Mouse (Mus musculus): ENCODE data around the gene Gpr183. TPM values are rescaled to one million over a fixed set of nuclear protein-coding genes. Genes with fewer than 3 reads are reported as not detected.

Gpr183 gene
- polyA plus RNA-seq, 1 experiment from 2014 or later = 3.0 TPM

- Histone ChIP-seq H3K4me3 (ENCODE audit: low read depth, low read length) (no peak overlapping the region), H3K27ac (replicated peaks; ENCODE audit: low read depth, low read length) (no peak overlapping the region), H3K4me1 (ENCODE audit: control insufficient read depth, insufficient read depth, low read length) (no peaks in the 10 kb centered on the region), H3K9me3 (ENCODE audit: control insufficient read depth, low read length) (no peaks in the 10 kb centered on the region), H3K27me3 (ENCODE audit: control insufficient read depth, insufficient read depth, low read length) (no peaks in the 10 kb centered on the region), H3K9ac (ENCODE audit: low read length) (no peak overlapping the region), H3K36me3 (ENCODE audit: control insufficient read depth, insufficient read depth, low read length) (no peaks in the 10 kb centered on the region), H3K4me2 (ENCODE audit: low read depth, severe bottlenecking) (no peak overlapping the region)
- ATAC-seq (ENCODE audit: insufficient number of reproducible peaks, low FRiP score, low TSS enrichment, low read depth) (no peak), DNase-seq (ENCODE audit: low spot score) (no peak)
- WGBS = 89% methylated on average over 3 of the region's 3 CpGs
These were observed 20.5 kb upstream of the Gpr183 start for GRCm38 (mm10) chr14:121985477-121985876.

DNA sequence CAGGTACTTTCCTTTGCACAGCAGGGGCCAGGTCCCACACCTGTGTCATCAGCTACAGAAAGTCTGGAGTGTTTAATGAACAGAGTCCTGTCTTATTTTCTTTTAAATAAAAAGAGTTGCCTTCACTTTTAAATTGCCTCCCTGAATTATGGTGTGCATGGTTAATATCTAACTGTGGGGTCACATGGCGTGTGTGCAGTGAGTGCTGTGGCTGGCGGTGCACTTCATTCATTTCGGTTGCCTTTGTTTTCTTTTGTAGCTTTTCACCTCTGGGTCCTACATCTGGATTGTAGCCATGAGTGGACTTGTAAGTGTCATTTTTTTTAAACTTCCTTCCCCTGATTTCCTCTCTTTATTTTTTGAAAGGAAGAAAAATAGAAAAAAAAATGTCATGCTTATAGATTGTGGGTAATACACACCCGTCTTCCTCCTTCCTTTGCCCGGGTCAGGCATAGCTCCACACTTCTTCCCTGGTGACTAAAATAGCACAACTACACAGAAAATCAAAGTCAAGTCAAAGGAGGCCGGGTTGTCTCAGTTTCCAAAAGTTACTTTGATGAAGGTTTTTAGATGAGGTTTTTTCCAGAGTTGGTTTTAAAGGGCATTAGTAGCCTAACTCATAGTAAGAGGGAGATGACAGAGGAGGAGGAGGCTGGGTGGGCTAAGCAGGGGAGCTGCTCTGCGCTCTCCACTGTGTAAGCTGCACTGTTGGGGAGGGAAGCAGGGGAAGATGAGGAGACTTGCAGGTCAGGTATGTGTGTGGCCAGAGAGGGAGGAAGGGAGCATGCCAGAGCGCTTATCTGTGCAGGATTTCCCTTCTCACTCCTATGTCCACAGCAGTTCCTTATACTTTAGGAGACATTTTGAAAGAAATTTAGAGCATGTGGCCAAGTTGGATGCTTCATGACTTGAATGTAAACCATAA lies 18.3 kb upstream of the Gpr183 start:
- Histone ChIP-seq H3K4me1 (ENCODE audit: control insufficient read depth, insufficient read depth, low read length) (no peaks in the 10 kb centered on the region), H3K27ac (replicated peaks; ENCODE audit: low read depth, low read length) (no peak overlapping the region), H3K9ac (ENCODE audit: low read length) (no peak overlapping the region), H3K27me3 (ENCODE audit: control insufficient read depth, insufficient read depth, low read length) (no peaks in the 10 kb centered on the region), H3K36me3 (ENCODE audit: control insufficient read depth, insufficient read depth, low read length) (no peaks in the 10 kb centered on the region), H3K4me2 (ENCODE audit: low read depth, severe bottlenecking) (no peak overlapping the region), H3K9me3 (ENCODE audit: control insufficient read depth, low read length) (no peaks in the 10 kb centered on the region), H3K4me3 (ENCODE audit: low read depth, low read length) (no peak overlapping the region)
- DNase-seq (ENCODE audit: low spot score) (no peak), ATAC-seq (ENCODE audit: insufficient number of reproducible peaks, low FRiP score, low TSS enrichment, low read depth) (no peak)
- 78% methylated on average over 8 of the region's 8 CpGs for WGBS

DNA sequence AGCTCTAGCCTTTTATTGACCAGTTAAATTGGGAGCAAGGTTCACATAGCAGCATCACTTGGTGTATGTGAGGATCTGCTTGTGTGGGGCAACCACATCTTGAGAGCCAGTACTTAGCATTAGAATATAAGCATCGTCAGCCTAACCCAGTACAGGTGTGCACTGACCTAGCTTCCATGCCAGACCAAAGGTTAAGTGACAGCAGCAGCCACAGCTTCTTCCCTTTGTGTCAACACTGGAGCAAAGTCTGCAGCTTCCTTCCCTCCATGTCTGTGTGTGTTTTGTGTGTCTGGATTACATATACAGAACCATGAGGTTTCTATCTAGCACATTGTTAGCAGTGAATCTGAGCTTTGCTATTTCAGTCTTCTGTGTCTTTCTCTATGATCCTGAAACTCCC lies 16.5 kb upstream of the Gpr183 start:
- Histone ChIP-seq H3K36me3 (ENCODE audit: control insufficient read depth, insufficient read depth, low read length) (no peaks in the 10 kb centered on the region), H3K9me3 (ENCODE audit: control insufficient read depth, low read length) (no peaks in the 10 kb centered on the region), H3K27ac (replicated peaks; ENCODE audit: low read depth, low read length) (no peak overlapping the region), H3K9ac (ENCODE audit: low read length) (no peak overlapping the region), H3K27me3 (ENCODE audit: control insufficient read depth, insufficient read depth, low read length) (no peaks in the 10 kb centered on the region), H3K4me2 (ENCODE audit: low read depth, severe bottlenecking) (no peak overlapping the region), H3K4me3 (ENCODE audit: low read depth, low read length) (no peak overlapping the region), H3K4me1 (ENCODE audit: control insufficient read depth, insufficient read depth, low read length) (no peaks in the 10 kb centered on the region)
- WGBS = 89% methylated on average over 1 of the region's 1 CpGs
- DNase-seq (ENCODE audit: low spot score) (no peak), ATAC-seq (ENCODE audit: insufficient number of reproducible peaks, low FRiP score, low TSS enrichment, low read depth) (no peak)

DNA sequence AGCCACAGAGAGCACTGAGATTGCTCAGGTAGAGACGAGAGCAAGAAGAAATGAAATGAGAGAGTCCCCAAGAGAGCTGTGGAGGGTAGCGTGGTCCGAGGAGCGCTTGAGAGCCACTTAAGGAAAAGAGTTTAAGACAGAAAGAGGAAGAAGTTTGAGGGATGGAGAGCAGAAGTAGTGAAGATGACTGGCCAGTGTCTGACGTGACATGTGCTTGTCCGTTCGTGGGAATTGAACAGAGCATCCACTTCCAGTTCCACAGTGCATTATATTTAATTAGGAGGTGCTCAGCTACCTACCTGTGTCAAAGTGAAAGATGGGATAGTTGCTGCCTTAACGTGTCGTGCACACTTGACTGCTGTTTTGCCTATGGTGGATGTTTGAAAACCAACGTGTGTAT lies 8.1 kb upstream of the Gpr183 start:
- H3K9me3 ChIP-seq (ENCODE audit: control insufficient read depth, low read length) = no peaks in the 10 kb centered on the region
- DNase-seq (ENCODE audit: low spot score) (no peak), ATAC-seq (ENCODE audit: insufficient number of reproducible peaks, low FRiP score, low TSS enrichment, low read depth) (no peak)
- no peak overlapping the region for H3K27ac ChIP-seq (replicated peaks; ENCODE audit: low read depth, low read length)
- H3K4me3 ChIP-seq (ENCODE audit: low read depth, low read length) = no peak overlapping the region
- no peak overlapping the region for H3K9ac ChIP-seq (ENCODE audit: low read length)
- 94% methylated on average over 10 of the region's 10 CpGs for WGBS
- no peak overlapping the region for H3K4me2 ChIP-seq (ENCODE audit: low read depth, severe bottlenecking)
- no peaks in the 10 kb centered on the region for H3K4me1 ChIP-seq (ENCODE audit: control insufficient read depth, insufficient read depth, low read length)
- H3K36me3 ChIP-seq (ENCODE audit: control insufficient read depth, insufficient read depth, low read length) = no peaks in the 10 kb centered on the region
- H3K27me3 ChIP-seq (ENCODE audit: control insufficient read depth, insufficient read depth, low read length) = no peaks in the 10 kb centered on the region

- H3K4me2 ChIP-seq (ENCODE audit: low read depth, severe bottlenecking) = no peak overlapping the region
- H3K9me3 ChIP-seq (ENCODE audit: control insufficient read depth, low read length) = no peaks in the 10 kb centered on the region
- H3K4me1 ChIP-seq (ENCODE audit: control insufficient read depth, insufficient read depth, low read length) = no peaks in the 10 kb centered on the region
- H3K27ac ChIP-seq (replicated peaks; ENCODE audit: low read depth, low read length) = no peak overlapping the region
- H3K4me3 ChIP-seq (ENCODE audit: low read depth, low read length) = no peak overlapping the region
- ATAC-seq (ENCODE audit: insufficient number of reproducible peaks, low FRiP score, low TSS enrichment, low read depth) (no peak), DNase-seq (ENCODE audit: low spot score) (no peak)
- H3K27me3 ChIP-seq (ENCODE audit: control insufficient read depth, insufficient read depth, low read length) = no peaks in the 10 kb centered on the region
- 87% methylated on average over 1 of the region's 1 CpGs for WGBS
- H3K36me3 ChIP-seq (ENCODE audit: control insufficient read depth, insufficient read depth, low read length) = no peaks in the 10 kb centered on the region
- H3K9ac ChIP-seq (ENCODE audit: low read length) = no peak overlapping the region
These were observed 5.4 kb upstream of the Gpr183 start for GRCm38 (mm10) chr14:121970402-121970801.

GRCm38 (mm10) chr14:121967095-121967494 lies 2.1 kb upstream of the Gpr183 start:
- Histone ChIP-seq H3K4me1 (ENCODE audit: control insufficient read depth, insufficient read depth, low read length) (peaks cover 5% of the 10 kb centered on the region; the same call in 1 of the 2 replicates), H3K27me3 (ENCODE audit: control insufficient read depth, insufficient read depth, low read length) (no peaks in the 10 kb centered on the region), H3K4me3 (ENCODE audit: low read depth, low read length) (no peak overlapping the region), H3K9ac (ENCODE audit: low read length) (no peak overlapping the region), H3K9me3 (ENCODE audit: control insufficient read depth, low read length) (no peaks in the 10 kb centered on the region), H3K27ac (replicated peaks; ENCODE audit: low read depth, low read length) (no peak overlapping the region), H3K36me3 (ENCODE audit: control insufficient read depth, insufficient read depth, low read length) (no peaks in the 10 kb centered on the region), H3K4me2 (ENCODE audit: low read depth, severe bottlenecking) (no peak overlapping the region)
- 80% methylated on average over 4 of the region's 4 CpGs for WGBS
- no peak for DNase-seq (ENCODE audit: low spot score)
- no peak for ATAC-seq (ENCODE audit: insufficient number of reproducible peaks, low FRiP score, low TSS enrichment, low read depth)

GRCm38 (mm10) chr14:121965461-121965860 lies 466 bp upstream of the Gpr183 start:
- H3K4me3 ChIP-seq (ENCODE audit: low read depth, low read length) = no peak overlapping the region
- no peak for ATAC-seq (ENCODE audit: insufficient number of reproducible peaks, low FRiP score, low TSS enrichment, low read depth)
- no peak for DNase-seq (ENCODE audit: low spot score)
- no peaks in the 10 kb centered on the region for H3K27me3 ChIP-seq (ENCODE audit: control insufficient read depth, insufficient read depth, low read length)
- H3K9ac ChIP-seq (ENCODE audit: low read length) = no peak overlapping the region
- H3K36me3 ChIP-seq (ENCODE audit: control insufficient read depth, insufficient read depth, low read length) = no peaks in the 10 kb centered on the region
- no peak overlapping the region for H3K27ac ChIP-seq (replicated peaks; ENCODE audit: low read depth, low read length)
- peaks cover 5% of the 10 kb centered on the region; the same call in 1 of the 2 replicates for H3K4me1 ChIP-seq (ENCODE audit: control insufficient read depth, insufficient read depth, low read length)
- H3K4me2 ChIP-seq (ENCODE audit: low read depth, severe bottlenecking) = no peak overlapping the region
- WGBS = 88% methylated on average over 4 of the region's 4 CpGs
- no peaks in the 10 kb centered on the region for H3K9me3 ChIP-seq (ENCODE audit: control insufficient read depth, low read length)

- H3K4me3 ChIP-seq (ENCODE audit: low read depth, low read length) = no peak overlapping the region
- DNase-seq (ENCODE audit: low spot score) = peak; percentile 18
- H3K27ac ChIP-seq (replicated peaks; ENCODE audit: low read depth, low read length) = no peak overlapping the region
- no peaks in the 10 kb centered on the region for H3K9me3 ChIP-seq (ENCODE audit: control insufficient read depth, low read length)
- no peaks in the 10 kb centered on the region for H3K36me3 ChIP-seq (ENCODE audit: control insufficient read depth, insufficient read depth, low read length)
- WGBS = 58% methylated on average over 4 of the region's 4 CpGs
- no peak for ATAC-seq (ENCODE audit: insufficient number of reproducible peaks, low FRiP score, low TSS enrichment, low read depth)
- H3K27me3 ChIP-seq (ENCODE audit: control insufficient read depth, insufficient read depth, low read length) = no peaks in the 10 kb centered on the region
- peaks cover 5% of the 10 kb centered on the region; the same call in 1 of the 2 replicates for H3K4me1 ChIP-seq (ENCODE audit: control insufficient read depth, insufficient read depth, low read length)
- H3K9ac ChIP-seq (ENCODE audit: low read length) = no peak overlapping the region
- no peak overlapping the region for H3K4me2 ChIP-seq (ENCODE audit: low read depth, severe bottlenecking)
These were observed 1.1 kb downstream of the Gpr183 start for GRCm38 (mm10) chr14:121963942-121964335.
